Mouse (Mus musculus) liver, postnatal 0 days (tissue): ENCODE measurements around the gene Vps41.

Experiments used
- CTCF ChIP-seq: sonication (generic); IDR thresholded peaks from 2 replicates; pipeline ENCODE4 v1.5.1; 2016; ENCODE audit warnings: antibody characterized with exemption, low read depth
- EP300 ChIP-seq: IDR thresholded peaks from 2 replicates; pipeline ENCODE4 v1.6.1; 2016; ENCODE audit warnings: antibody characterized with exemption, low read depth, mild to moderate bottlenecking

DNA sequence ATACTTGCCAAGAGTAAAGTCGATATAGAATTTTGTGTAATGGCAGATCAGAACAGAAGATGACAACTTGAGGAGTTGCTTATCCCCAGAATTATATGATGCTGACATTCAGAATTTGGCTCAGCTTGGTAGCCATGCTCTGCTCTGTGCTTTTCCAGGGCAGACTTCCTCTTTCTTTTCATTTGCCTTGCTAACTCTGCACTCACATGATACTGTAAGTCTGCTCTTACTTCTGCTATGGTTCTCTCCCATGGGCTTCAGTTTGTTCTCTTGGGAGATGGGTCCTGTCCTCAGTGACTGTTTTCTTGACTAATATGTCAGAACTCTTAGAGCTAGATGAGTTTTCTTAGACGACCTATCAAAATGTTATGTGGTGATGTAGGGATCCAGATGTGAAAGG lies 64.2 kb downstream of the Vps41 start:
- TF ChIP-seq CTCF (no peak), EP300 (no peak)
